Mouse (Mus musculus): ENCODE data around the gene Rab22a.

Rab22a gene

DNA sequence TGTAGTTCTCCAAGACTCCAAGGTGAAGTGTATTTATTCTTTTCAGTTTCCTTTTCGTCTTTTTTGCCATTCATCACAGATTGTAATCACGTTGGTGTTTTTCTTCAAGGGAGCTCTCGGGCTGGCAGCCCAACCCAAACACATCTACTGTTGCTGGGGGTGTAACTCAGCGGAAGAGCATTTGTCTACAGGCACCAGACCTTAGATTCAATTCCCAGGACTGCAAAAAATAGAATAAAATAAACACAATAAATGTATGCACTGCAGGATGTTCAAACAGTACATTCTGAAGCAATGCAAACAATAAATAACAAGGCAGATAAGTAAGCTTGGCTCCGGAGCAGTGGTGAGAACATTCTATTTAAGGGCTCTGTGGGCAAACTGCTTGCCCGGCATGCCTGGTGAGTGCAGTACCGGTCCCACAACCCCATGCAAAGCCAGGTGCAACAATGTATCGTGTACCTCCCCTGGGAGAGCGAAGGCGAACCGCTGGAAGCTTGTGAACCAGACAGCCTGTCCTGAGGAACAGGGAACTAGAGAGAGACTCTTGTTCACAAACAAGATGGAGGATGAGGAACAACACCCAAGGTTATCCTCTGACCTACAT, 62.8 kb downstream of the Rab22a start:
- DNase-seq, result no peak

DNA sequence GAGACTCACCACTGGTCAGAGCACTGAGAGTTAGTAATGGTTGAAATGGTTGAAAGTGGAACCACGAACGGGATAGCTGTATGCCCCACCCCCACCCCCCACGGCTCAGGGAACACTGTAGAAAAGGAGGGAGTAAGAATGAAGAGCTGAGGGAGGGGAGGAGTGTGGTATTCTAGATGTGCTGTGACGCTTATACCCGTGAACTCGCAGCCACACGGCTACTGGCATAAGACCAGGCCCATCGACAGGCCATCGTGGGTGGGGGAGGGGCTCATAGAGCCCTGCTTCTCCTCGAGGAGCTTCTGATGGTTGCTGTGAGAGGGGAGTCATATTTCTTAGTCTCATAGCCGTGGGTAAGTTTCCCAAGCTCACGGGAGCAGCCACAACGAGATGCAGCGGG, 64.8 kb downstream of the Rab22a start:
- DNase-seq, result peak; percentile 62

DNA sequence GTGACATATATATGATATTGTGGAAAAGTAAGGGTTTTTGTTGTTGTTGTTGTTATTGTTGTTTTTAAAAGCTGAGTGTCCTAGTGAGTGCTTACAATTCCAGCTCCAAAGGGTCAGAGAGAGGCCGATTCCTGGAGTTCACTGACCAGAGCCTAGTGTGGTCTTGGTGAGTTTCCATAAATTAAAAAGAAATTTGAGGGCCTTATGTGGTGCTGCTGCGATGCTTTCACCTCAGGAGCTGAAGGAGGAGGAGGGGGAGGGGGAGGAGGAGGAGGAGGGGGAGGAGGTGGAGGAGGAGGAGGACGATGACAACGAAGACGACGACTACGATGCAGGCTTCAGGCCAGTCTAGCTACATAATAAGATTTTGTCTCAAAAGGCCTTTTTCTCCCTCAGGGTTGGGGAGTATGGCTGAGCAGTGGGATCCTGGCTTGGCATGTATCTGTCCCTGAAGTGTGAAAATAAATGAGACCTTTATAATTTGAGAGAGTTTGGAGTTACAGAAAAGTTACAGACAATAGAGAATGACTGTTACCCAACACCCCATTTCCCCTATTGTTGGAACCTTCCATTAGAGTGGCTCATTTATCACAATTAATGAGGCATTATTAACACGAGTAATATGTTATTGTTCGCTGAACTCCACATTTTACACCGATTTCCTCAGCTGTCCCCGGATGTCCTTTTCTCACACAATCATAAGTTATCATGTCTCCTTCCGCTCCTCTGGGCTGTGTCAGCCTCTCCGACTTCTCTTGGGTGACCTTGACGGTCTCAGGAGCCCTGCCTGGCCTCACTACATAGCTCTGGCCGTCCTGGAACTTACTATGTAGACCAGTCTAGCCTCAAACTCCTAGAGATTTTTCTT, 65.6 kb downstream of the Rab22a start:
- peak; percentile 57 for DNase-seq

DNA sequence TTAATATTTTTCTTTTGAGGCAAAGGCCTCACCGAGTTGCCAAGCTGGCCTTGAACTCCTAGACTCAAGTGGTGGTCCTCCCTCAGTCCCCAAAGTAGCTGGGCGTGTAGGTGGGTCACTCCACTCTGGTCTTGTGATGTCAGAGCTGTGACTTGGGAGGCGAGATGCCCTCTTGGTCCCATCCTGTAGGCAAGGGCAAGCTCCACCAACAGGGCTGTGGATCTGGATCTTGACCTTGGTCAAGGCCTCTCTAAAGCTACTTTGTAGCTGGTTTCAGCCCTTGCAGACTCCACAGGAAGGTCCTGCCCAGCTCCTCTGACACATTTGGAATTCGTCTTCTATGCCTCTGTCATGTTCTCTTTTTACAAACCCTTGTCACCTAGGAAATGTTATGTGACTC, 66.3 kb downstream of the Rab22a start:
- DNase-seq, result no peak

DNA sequence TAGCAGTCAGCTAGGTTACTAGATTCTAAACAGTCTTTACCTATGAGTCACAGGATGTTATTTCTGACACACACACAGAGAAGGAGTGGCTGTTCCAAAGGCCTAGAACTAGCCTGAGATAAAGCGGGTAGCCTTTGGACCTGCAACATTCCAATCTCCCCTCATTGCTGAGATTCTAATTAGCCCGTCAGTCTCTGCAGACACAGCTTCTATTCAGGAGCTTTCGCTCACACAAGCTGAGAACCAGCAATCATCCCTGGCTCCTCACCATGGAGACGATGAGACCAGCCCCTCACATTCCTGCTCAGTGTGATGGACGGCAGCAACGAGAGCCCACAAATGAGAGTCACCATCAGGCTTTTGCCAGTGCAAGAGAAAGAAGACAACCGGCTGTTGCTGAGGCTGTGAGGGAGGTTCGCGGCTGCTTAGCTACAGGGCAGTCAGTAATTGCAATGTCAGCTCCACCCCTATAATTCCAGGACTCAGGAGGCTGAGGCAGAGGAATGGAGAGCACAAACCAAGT, 70.9 kb downstream of the Rab22a start:
- DNase-seq, result peak; percentile 75

DNA sequence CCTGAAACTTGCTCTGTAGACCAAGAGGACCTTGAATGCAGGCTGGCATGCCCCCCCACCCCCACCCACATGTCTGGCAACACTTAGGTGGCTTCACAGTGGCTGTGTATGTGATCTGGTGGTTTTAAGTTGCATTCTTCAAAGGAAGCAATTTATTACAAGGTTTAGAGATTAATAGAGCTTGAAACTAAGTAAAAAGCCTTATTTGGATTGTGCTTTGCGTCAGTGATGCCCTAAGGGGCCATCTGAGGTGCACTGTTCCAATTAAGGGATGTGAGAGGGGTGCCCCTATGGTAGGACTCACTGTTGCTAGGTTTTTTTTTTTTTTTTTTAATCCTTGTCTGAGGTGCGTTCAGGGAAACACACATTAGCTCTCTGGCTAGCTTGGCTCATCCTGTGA, 74.9 kb downstream of the Rab22a start:
- DNase-seq, result no peak

DNA sequence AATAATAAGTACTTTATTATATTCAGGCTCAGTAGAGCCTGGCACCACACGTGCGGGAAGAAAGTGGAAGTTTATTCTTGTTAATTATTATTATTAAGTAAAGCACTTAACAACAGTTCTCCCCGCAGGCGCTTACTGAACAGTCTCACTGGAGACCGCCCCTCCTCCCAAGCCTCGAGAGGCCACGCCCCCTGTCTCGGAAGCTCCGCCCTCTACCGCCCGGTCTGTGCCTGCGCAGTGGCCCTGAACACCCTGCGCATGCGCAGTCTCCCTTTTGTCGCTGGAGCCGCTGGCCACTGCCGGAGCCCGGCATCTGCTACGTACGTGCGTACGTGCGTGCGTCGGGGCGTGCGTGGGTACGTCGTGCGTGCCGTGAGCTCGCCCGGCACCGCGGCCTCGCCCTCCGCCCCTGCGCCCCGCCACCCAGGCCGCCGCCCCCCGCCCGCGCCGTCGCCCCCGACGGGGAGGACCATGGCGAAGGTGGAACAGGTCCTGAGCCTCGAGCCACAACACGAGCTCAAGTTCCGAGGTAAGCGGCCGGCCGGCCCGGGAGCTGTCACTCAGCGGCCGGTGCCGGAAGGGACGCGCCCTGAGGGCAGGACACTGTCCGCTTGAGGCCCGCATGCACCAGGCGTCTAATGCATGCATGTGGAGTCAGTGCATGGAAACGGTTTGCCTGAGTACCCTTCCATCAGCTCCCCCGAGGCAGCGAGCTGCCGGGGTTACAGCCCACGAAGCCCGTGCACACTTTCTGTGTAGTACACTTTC, 77.8 kb downstream of the Rab22a start, which contains the start of gene Vapb:
Vapb (plus strand) TSS at position 290 of the 768 bp plus-strand sequence.
- peak; percentile 99 for DNase-seq

DNA sequence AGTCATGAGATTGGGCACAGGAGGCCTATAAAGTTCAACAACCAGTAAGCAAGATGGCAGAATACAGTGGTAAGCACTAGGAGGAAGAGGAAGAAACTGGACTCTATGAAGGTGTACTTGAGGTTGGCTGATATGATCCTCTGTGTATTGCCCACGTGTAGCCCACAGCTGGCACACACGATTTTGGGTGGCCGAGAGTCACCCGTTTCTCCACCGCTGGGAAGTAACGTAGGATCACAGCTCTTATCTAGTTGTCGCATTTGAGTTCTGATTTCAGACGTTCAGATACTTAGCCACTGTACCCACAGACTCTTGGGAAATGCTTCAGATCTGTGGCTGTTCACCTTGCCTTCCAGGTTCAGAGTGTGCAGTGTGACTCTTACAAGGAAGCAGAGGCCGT, 78.7 kb downstream of the Rab22a start:
- no peak for DNase-seq

DNA sequence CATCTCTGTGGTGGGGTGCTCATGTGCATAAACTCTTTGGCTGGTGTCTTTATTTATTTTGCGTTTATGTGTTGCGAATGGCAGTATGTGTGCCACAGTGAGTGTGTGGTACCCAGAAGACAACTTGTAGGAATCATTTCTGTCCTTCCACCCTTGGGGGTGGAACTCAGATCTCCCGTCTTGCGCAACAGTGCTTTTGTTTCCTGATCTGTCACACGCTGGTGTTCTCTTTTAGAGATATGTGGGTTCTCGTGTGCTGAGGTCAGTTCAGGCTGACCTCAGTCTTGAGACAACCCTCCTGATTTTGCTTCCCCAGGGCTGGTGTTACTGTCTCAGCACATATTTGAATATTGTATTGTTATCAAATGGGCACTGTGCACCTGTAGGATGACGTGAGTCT, 79.5 kb downstream of the Rab22a start:
- DNase-seq, result no peak

DNA sequence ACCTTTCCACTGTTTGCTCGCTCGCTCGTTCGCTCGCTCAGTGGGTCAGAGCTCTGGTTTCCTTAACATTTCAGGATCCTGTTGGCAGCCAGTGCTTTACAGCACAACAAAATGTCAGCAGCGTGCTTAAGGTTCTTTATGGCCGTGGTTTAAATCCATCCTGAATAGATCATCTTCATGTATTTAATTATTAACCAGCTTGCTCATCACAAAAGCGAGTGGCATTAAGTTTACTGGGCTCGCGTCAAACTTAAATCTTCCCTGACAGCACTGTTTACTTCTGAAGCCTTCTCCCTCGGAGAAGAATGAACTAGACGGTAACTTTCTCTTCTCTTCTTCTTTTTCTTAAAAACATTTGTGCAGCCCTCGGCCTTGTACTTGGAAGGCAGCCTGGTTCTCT, 82.5 kb downstream of the Rab22a start:
- DNase-seq, result no peak

DNA sequence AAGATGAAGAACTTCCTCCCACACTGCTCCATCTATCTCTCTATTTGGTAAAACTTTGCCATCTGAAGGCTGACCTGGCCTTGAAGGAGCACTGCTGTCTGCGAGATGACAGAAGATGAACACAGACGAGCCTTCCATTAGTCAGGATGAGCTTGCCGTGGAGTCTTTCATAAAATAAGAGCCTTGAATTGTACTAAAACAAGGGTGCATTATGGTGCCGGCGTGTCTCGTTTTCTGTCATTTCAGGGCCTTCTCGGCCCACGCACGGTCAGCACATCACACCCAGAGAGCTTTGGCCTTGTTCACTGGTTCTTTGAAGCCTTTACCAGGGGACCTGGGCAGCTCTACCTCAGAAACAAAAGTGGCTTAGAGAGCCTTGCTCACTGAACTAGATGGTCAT, 83.2 kb downstream of the Rab22a start:
- DNase-seq, result no peak

DNA sequence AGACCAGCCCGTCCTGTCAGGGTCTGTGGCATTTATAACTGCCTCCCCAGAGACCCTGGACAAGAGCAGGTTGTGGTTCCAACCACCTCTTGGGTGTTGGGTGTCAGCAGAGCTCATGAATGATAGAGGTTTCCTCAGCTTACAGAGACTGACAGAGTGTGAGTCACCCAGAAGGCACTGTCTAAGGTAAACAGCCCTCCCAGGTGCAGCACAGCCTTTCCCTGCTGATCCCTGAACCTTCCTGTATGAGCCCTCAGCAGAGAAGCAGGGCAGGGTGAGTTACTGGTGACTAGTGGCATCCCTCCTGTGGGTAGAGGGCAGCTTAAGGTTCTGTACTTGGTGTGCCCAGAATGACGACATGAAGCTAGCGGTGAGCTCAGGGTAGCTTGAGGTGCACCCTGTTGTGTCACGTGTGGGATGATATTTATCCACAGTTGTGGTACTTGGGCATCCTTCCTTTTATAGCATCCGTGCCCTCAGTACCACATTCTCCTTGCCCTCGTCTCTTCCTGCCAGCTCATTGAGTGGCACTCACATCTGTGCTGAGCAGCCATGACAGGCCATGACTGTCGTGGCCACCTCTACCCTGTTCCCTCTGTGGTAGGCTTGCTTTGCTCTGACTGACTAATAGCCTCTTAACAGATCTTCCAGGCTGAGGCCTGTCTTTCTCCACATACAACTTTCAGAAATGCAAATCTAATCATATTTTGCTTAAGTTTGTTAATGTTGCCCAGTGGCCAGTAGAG, 84.7 kb downstream of the Rab22a start:
- DNase-seq, result no peak

DNA sequence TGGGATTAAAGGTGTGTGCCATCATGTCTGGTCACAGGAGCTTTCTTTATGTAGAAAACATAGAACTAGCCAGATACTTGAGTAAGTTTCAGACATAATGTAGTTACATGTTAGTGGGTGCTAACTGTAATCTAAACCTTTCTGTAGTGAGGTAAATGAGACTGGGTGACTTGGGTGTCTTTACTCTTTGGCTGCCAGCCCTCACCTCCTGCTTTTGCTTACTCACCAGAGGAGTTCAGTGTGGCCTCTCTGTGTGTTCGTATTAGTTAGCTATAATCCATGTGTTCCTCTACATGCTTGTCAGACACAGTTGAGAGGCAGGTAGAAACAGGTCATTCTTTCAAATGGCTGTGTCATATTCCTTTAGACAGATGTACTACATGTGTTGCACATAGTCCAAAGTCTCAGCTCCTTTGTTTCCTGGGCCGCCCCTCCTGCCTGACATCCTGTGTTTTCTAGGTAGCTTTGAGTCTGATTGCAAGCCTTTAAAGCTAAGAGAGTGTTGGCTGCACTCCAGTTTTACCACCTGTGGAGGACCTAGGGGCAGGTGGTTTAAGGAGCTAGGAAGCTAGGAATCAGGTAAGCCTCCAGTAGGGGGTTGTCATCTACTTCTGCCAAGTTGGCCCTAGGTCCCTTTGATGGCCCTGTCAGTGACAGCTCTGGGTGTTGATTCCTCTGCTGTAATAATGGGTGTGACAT, 89.5 kb downstream of the Rab22a start:
- DNase-seq, result no peak

DNA sequence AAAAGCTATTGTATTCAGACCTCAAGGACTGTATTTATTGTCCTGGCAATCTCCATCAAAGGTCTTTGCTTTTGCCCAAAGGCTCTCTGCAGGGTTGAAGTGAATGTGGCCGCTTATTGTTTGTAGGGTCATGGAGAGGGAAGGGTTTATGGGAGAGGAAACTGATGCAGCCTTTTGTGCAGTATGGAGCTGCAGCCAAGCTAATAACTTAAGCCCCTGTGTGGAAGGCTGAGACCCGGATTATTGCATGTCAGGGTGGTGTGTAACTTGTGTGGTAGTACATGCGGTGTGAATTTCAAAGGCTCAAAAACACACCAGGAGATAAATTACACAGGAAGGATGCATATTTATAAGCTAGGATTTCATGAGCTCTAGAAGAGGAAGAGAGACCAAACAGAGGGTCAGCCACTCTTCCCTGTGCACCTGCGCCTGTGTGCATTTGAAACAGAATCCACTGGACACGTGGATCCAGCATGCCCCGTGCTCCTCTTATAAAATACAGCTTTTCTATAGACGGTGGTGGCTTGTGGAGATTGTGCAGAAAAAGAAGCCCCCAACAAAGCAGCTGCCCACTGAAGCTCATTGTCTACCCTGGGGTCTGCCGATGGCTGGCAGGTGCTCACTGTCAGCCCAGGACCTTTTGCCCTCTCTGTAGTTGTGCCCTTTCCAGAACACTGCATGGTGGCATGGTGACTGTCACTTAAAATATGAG, 96.0 kb downstream of the Rab22a start:
- no peak for DNase-seq

Measured in embryo, embryonic 11 days (tissue).